Mouse (Mus musculus) C2C12 (cell line): ENCODE measurements around the gene Ica1. TPM values are rescaled to one million over a fixed set of nuclear protein-coding genes. Genes with fewer than 3 reads are reported as not detected.

Source experiments
- H3K27me3 ChIP-seq: one replicate; pipeline ENCODE4 v1.6.1; 2011; ENCODE audit not compliant: control insufficient read depth, insufficient read depth, insufficient read length
- H3K36me3 ChIP-seq: one replicate; pipeline ENCODE4 v1.6.1; 2011; ENCODE audit not compliant: control insufficient read depth, insufficient read depth
- H3K4me3 ChIP-seq: one replicate; pipeline ENCODE4 v1.5.1; 2011; ENCODE audit warnings: mild to moderate bottlenecking, control low read depth; ENCODE audit not compliant: poor library complexity, insufficient read depth, severe bottlenecking
- H3K79me2 ChIP-seq: one replicate; pipeline ENCODE4 v1.6.1; 2011; ENCODE audit not compliant: control insufficient read depth, insufficient read depth
- H3K79me3 ChIP-seq: one replicate; pipeline ENCODE4 v1.6.1; 2011; ENCODE audit warnings: low read depth, control low read depth
- H3ac ChIP-seq: one replicate; pipeline ENCODE3; 2011; ENCODE audit warnings: low read depth; ENCODE audit not compliant: control insufficient read depth, insufficient read length
- CEBPB ChIP-seq: IDR thresholded peaks from one replicate; pipeline ENCODE4 v1.6.1; 2011; ENCODE audit warnings: low read depth, mild to moderate bottlenecking, control low read depth, moderate library complexity
- CTCF ChIP-seq: IDR thresholded peaks from one replicate; pipeline ENCODE4 v1.5.1; 2011; ENCODE audit not compliant: control insufficient read depth, insufficient read depth, insufficient read length
- FOSL1 ChIP-seq: IDR thresholded peaks from one replicate; pipeline ENCODE4 v1.8.0; 2011; ENCODE audit warnings: mild to moderate bottlenecking, low read length; ENCODE audit not compliant: poor library complexity, insufficient read depth, severe bottlenecking
- MAX ChIP-seq: IDR thresholded peaks from one replicate; pipeline ENCODE4 v1.6.1; 2011; ENCODE audit warnings: mild to moderate bottlenecking, control low read depth
- MYOD1 ChIP-seq: IDR thresholded peaks from one replicate; pipeline ENCODE4 v1.6.1; 2011; ENCODE audit warnings: low read depth; ENCODE audit not compliant: control insufficient read depth, insufficient read length
- MYOG ChIP-seq: IDR thresholded peaks from one replicate; pipeline ENCODE4 v1.6.1; 2011; ENCODE audit not compliant: control insufficient read depth, insufficient read length; ENCODE audit errors: extremely low read depth
- USF1 ChIP-seq: IDR thresholded peaks from one replicate; pipeline ENCODE4 v1.6.1; 2011; ENCODE audit warnings: low read depth, mild to moderate bottlenecking, control low read depth, moderate library complexity
- polyA plus RNA-seq: library from polyadenylated mRNA; unstranded; fragments of >200 nt; fragmentation: generic; extraction: Trizol; gene quantifications from one replicate; pipeline ENCODE4 v1.2.1, GENCODE M21; 2012; ENCODE audit warnings: missing spikeins

The Ica1 gene
- polyA plus RNA-seq, 1 experiment = 10.5 TPM

GRCm38 (mm10) chr6:8791781-8792180, 13.5 kb upstream of the Ica1 start:
- Histone ChIP-seq H3K36me3 (no peaks in the 10 kb centered on the region), H3K79me2 (no peaks in the 10 kb centered on the region), H3ac (no peak overlapping the region), H3K79me3 (no peaks in the 10 kb centered on the region), H3K4me3 (no peak overlapping the region), H3K27me3 (no peaks in the 10 kb centered on the region)
- TF ChIP-seq MYOG = no peak
- TF ChIP-seq MAX = no peak
- TF ChIP-seq USF1 = no peak
- no peak for TF ChIP-seq FOSL1
- no peak for TF ChIP-seq CEBPB
- no peak for TF ChIP-seq MYOD1
- no peak for TF ChIP-seq CTCF

GRCm38 (mm10) chr6:8780618-8781017, 2.3 kb upstream of the Ica1 start:
- no peaks in the 10 kb centered on the region for H3K27me3 ChIP-seq
- no peaks in the 10 kb centered on the region for H3K79me3 ChIP-seq
- H3K36me3 ChIP-seq = no peaks in the 10 kb centered on the region
- TF ChIP-seq MYOG (no peak), CEBPB (no peak), USF1 (no peak), FOSL1 (peak; percentile 31), MYOD1 (peak; percentile 48), CTCF (no peak)
- H3K4me3 ChIP-seq = no peak overlapping the region
- no peaks in the 10 kb centered on the region for H3K79me2 ChIP-seq
- no peak overlapping the region for H3ac ChIP-seq

DNA sequence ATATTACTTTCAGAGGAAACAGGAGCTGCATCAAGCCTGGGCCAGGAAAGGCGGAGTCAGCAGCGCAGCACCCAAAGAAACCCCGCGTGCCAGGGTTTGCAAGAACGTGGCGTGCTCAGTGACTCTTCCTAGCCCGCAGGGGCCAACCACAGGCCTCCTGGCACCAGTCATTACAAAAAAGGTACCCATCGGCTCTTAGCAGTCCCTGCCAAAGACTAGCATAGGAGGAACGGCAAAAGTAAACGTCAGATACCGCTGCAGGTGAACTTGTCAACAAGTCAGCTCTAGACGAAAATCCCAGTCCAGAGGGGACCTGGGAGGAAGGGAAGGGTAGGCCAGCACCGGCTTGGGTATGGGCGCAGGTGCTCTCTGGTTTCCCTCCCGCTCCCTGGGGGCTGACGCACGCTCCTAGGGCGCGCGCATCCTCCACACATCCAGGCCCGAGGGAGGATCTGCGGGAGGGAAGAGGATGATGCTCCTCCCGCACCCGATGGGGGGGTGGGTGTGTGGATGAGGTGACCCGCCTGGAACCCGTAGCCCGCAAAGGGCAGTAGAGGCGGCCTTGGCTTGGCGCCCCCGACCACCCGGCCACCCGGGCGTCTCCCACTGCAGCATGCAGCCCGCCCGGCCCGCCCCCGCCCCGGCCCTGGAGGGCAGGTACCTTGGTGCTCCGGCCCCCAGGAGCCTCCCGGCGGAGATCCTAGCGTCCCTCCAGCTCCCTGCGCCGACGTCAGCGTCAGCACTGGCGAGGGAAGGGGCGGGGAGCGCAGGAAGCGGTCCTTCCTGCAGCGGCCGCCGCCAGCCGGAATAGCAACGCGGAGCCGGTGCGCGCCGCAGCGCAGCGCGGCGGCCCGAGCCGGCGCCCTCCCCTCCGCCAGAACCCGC, 635 bp downstream of the Ica1 start:
- TF ChIP-seq MAX (peak; percentile 12), FOSL1 (no peak), CTCF (no peak)
- H3K27me3 ChIP-seq = no peaks in the 10 kb centered on the region
- no peaks in the 10 kb centered on the region for H3K79me2 ChIP-seq
- no peaks in the 10 kb centered on the region for H3K79me3 ChIP-seq
- peaks cover 10% of the 10 kb centered on the region for H3K36me3 ChIP-seq
- H3ac ChIP-seq = peak overlapping the region; percentile 87
- peak overlapping the region; percentile 49 for H3K4me3 ChIP-seq

DNA sequence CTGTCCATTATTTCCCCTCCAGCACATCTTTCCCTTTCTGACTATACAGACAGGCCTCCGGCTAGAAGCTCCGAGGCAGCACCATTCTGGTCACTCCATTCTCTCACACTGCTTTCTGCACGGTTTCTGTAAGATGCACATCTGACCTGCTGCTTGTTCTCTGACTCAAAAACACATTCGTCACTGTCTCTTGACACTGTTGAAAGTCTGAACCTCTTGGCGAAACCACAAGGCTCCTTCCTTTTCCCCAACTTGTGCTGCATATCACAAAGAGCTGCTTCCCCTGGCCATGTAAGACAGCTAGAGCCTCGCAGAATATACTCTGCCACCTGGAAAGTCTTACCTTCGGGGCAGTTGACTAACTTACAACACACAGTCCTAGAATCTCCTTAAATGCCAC, 6.7 kb downstream of the Ica1 start:
- TF ChIP-seq FOSL1 (no peak), MAX (no peak), MYOD1 (no peak), MYOG (no peak), USF1 (no peak), CTCF (no peak), CEBPB (no peak)
- Histone ChIP-seq H3K79me2 (no peaks in the 10 kb centered on the region), H3K79me3 (no peaks in the 10 kb centered on the region), H3ac (no peak overlapping the region), H3K36me3 (peaks cover 10% of the 10 kb centered on the region), H3K27me3 (no peaks in the 10 kb centered on the region), H3K4me3 (no peak overlapping the region)

GRCm38 (mm10) chr6:8770341-8770740, 7.9 kb downstream of the Ica1 start:
- no peak overlapping the region for H3K4me3 ChIP-seq
- H3K36me3 ChIP-seq = peaks cover 10% of the 10 kb centered on the region
- H3K79me3 ChIP-seq = no peaks in the 10 kb centered on the region
- no peaks in the 10 kb centered on the region for H3K79me2 ChIP-seq
- H3ac ChIP-seq = no peak overlapping the region
- TF ChIP-seq MYOG (no peak), MYOD1 (no peak), CTCF (no peak), USF1 (no peak), FOSL1 (no peak), MAX (no peak)
- H3K27me3 ChIP-seq = no peaks in the 10 kb centered on the region

DNA sequence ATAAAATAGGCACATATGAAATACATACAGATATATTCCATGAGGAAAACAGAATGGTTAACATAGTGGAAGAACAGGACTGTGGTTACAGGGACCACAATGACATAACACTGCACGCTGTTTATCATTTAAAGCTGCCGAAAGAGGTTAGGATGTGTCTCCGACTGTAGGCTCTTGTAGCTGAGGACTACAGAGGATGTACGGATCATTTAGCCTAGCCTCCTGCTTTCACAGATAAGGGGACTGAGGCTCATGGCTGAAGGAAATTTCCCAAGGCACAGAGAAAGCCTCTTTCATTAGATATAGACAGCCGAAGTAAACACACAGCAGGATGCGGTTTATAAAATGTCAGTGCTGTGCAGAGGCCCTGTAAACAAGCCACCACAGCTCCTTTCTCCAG, 8.5 kb downstream of the Ica1 start:
- no peaks in the 10 kb centered on the region for H3K79me2 ChIP-seq
- no peak overlapping the region for H3K4me3 ChIP-seq
- H3K36me3 ChIP-seq = peaks cover 7% of the 10 kb centered on the region
- no peak overlapping the region for H3ac ChIP-seq
- no peaks in the 10 kb centered on the region for H3K79me3 ChIP-seq
- no peaks in the 10 kb centered on the region for H3K27me3 ChIP-seq
- TF ChIP-seq USF1 = no peak
- TF ChIP-seq CEBPB = no peak
- TF ChIP-seq CTCF = no peak
- no peak for TF ChIP-seq MYOD1
- TF ChIP-seq FOSL1 = no peak
- TF ChIP-seq MAX = no peak
- TF ChIP-seq MYOG = no peak
